Mouse (Mus musculus) spleen, embryonic (tissue): ENCODE data around the gene Gper1.

Experiments
- CTCF ChIA-PET: fragments of 350-600 bp; sonication (Branson Sonifier 250); formaldehyde crosslinking; loops from one replicate; lab custom pipeline; 2022; lab: Charles Lee

The Gper1 gene

GRCm38 (mm10) chr5:139441726-139442018 is 18.7 kb downstream of the Gper1 start:
- CTCF ChIA-PET, result no interaction called here

GRCm38 (mm10) chr5:139442428-139442827 is 19.5 kb downstream of the Gper1 start:
- CTCF ChIA-PET, result no interaction called here

- CTCF ChIA-PET, result no interaction called here
Observed at GRCm38 (mm10) chr5:139442962-139443361, 20.0 kb downstream of the Gper1 start.

- CTCF ChIA-PET, result no interaction called here
Observed at GRCm38 (mm10) chr5:139445258-139445657, 22.3 kb downstream of the Gper1 start.

- CTCF ChIA-PET, result no interaction called here
Observed at GRCm38 (mm10) chr5:139448025-139448424, 25.1 kb downstream of the Gper1 start.

GRCm38 (mm10) chr5:139449161-139449791 is 26.3 kb downstream of the Gper1 start:
- CTCF ChIA-PET, result interaction anchor here (0.6 kb wide), 1 partner anchor 37 kb away, joined by 3 read pairs; no protein-coding TSS in a partner anchor

GRCm38 (mm10) chr5:139449926-139450325 is 27.0 kb downstream of the Gper1 start:
- CTCF ChIA-PET, result interaction anchor here (0.6 kb wide), 1 partner anchor 38 kb away, joined by 3 read pairs; no protein-coding TSS in a partner anchor

GRCm38 (mm10) chr5:139453031-139453430 is 30.1 kb downstream of the Gper1 start:
- CTCF ChIA-PET, result no interaction called here

GRCm38 (mm10) chr5:139455166-139455565 is 32.2 kb downstream of the Gper1 start:
- CTCF ChIA-PET, result no interaction called here

GRCm38 (mm10) chr5:139457241-139457640 is 34.3 kb downstream of the Gper1 start:
- CTCF ChIA-PET, result no interaction called here

GRCm38 (mm10) chr5:139459938-139460337 is 37.0 kb downstream of the Gper1 start:
- CTCF ChIA-PET, result interaction anchor here (0.6 kb wide), 1 partner anchor 1321 kb away, joined by 7 read pairs; no protein-coding TSS in a partner anchor

GRCm38 (mm10) chr5:139460384-139461067 is 37.6 kb downstream of the Gper1 start, which contains the start of gene 3110082I17Rik:
Gene 3110082I17Rik, minus strand, starts transcription at chr5:139460527.
- CTCF ChIA-PET, result interaction anchor here (0.6 kb wide), 1 partner anchor 10 kb away, joined by 16 read pairs; no protein-coding TSS in a partner anchor

- CTCF ChIA-PET, result no interaction called here
Observed at GRCm38 (mm10) chr5:139464874-139465273, 41.9 kb downstream of the Gper1 start.

GRCm38 (mm10) chr5:139466373-139466772 is 43.4 kb downstream of the Gper1 start:
- CTCF ChIA-PET, result no interaction called here

GRCm38 (mm10) chr5:139466801-139467200 is 43.9 kb downstream of the Gper1 start:
- CTCF ChIA-PET, result no interaction called here

GRCm38 (mm10) chr5:139467998-139468397 is 45.0 kb downstream of the Gper1 start:
- CTCF ChIA-PET, result interaction anchor here (0.7 kb wide), 1 partner anchor 64 kb away, joined by 5 read pairs; no protein-coding TSS in a partner anchor

- CTCF ChIA-PET, result interaction anchor here (0.6 kb wide), 1 partner anchor 188 kb away, joined by 10 read pairs; no protein-coding TSS in a partner anchor
Observed at GRCm38 (mm10) chr5:139474741-139475140, 51.8 kb downstream of the Gper1 start.
